13 mouse cellular contexts compared by ENCODE assay signal in genomic region chr1:155759167-155759566, GRCm38 (mm10). TPM values are rescaled to one million over a fixed set of nuclear protein-coding genes. Genes with fewer than 3 reads are reported as not detected.
A peak's percentile ranks its signal among the peaks of the same experiment; 100 is the strongest.
DNase-seq lines count a peak whose midpoint lies in the region; ATAC-seq lines count a peak whose summit lies in the region.
"Had no signal": no experiment of that assay in that cellular context is flagged by ENCODE, and none has a peak within 500 bp of the region (broad histone marks: within the 10 kb centered on the region; RNA-seq: fewer than 3 reads in every experiment).

No protein-coding gene starts in this region.

- no peaks in the 10 kb centered on the region for H3K4me1 ChIP-seq in neural tube, embryonic 15.5 days
- H3K4me1 ChIP-seq in heart, embryonic 12.5 days (replicated peaks): peaks cover 4% of the 10 kb centered on the region; the same call in 1 of the 2 replicates

- no peak overlapping the region for H3K4me2 ChIP-seq in neural tube, embryonic 15.5 days
- no peak overlapping the region for H3K4me2 ChIP-seq in heart, embryonic 12.5 days

- no peak overlapping the region for H3K9ac ChIP-seq in neural tube, embryonic 15.5 days (replicated peaks)
- H3K9ac ChIP-seq in heart, embryonic 12.5 days: no peak overlapping the region

- 28% methylated on average over 12 of the region's 12 CpGs for WGBS in neural tube, embryonic 15.5 days
- 64% methylated on average over 12 of the region's 12 CpGs for WGBS in heart, embryonic 12.5 days

- no peaks in the 10 kb centered on the region for H3K36me3 ChIP-seq in neural tube, embryonic 15.5 days
- no peaks in the 10 kb centered on the region for H3K36me3 ChIP-seq in heart, embryonic 12.5 days

- no peak overlapping the region for H3K4me3 ChIP-seq in neural tube, embryonic 15.5 days (replicated peaks)
- H3K4me3 ChIP-seq in heart, embryonic 12.5 days: no peak overlapping the region

- peak; percentile 64 for DNase-seq in gastrocnemius, adult 18-20 months (ENCODE audit: low spot score)
- no peak for DNase-seq in gastrocnemius, postnatal 14 days
- DNase-seq in forelimb bud, embryonic 11.5 days (ENCODE audit: low read depth, low spot score): peak; percentile 9
- DNase-seq in mesoderm, embryonic 11.5 days (ENCODE audit: low read depth, low spot score): peak; percentile 84
- DNase-seq in ovary, adult 18-20 months (ENCODE audit: low spot score): no peak
- no peak for DNase-seq in spleen, adult 18-20 months
- DNase-seq: heart, adult 18-20 months; kidney, postnatal 25 days had no signal

- H3K27ac ChIP-seq in neural tube, embryonic 15.5 days (replicated peaks): no peak overlapping the region
- no peak overlapping the region for H3K27ac ChIP-seq in heart, embryonic 12.5 days (ENCODE audit: poor library complexity, severe bottlenecking)
- H3K27ac ChIP-seq: stomach, postnatal 0 days had no signal

- peak; percentile 66 for ATAC-seq in neural tube, embryonic 15.5 days (ENCODE audit: low FRiP score)
- ATAC-seq in heart, embryonic 12.5 days (ENCODE audit: insufficient number of reproducible peaks, low FRiP score): no peak

- H3K27me3 ChIP-seq in neural tube, embryonic 15.5 days (replicated peaks): peaks cover 39% of the 10 kb centered on the region
- peaks cover 6% of the 10 kb centered on the region; the same call in 1 of the 2 replicates for H3K27me3 ChIP-seq in heart, embryonic 12.5 days (replicated peaks)

- no peaks in the 10 kb centered on the region for H3K9me3 ChIP-seq in neural tube, embryonic 15.5 days (replicated peaks)
- no peaks in the 10 kb centered on the region for H3K9me3 ChIP-seq in heart, embryonic 12.5 days (replicated peaks)

- intact Hi-C loops in gastrocnemius, postnatal 14 days (cut with DNase I; ENCODE audit: low total_unique reads): no loop called here

RNA-seq across cellular contexts. Expression of gene Lhx4, which starts 7.7 kb away (rescaled TPM):
- not detected for total RNA-seq in gastrocnemius, adult 18-20 months (2021)
- total RNA-seq in gastrocnemius, postnatal 14 days (2021): not detected
- polyA plus RNA-seq in neural tube, embryonic 15.5 days (2015; fragmentation: Nextera tagmentation; extraction: Ambion mirVana): 3.5 and 5.0 TPM in 2 replicates
- polyA plus RNA-seq in heart, embryonic 12.5 days (2016; fragmentation: Nextera tagmentation; extraction: Ambion mirVana): not detected in 2 replicates
- total RNA-seq: heart, adult 18-20 months; left cerebral cortex, postnatal 14 days had no signal
- polyA plus RNA-seq: liver, embryonic 16.5 days had no signal

RNA-seq across cellular contexts. Expression of gene Qsox1, which starts 53.5 kb away (rescaled TPM):
- 10 to 100 TPM; 20.6 to 24.2 TPM for total RNA-seq in gastrocnemius, adult 18-20 months (2021)
- total RNA-seq in gastrocnemius, postnatal 14 days (2021): 10 to 100 TPM; 32.3 to 33.3 TPM
- polyA plus RNA-seq in neural tube, embryonic 15.5 days (2015; fragmentation: Nextera tagmentation; extraction: Ambion mirVana): 20.4 and 22.7 TPM in 2 replicates
- 27.0 and 27.2 TPM in 2 replicates for polyA plus RNA-seq in heart, embryonic 12.5 days (2016; fragmentation: Nextera tagmentation; extraction: Ambion mirVana)

Comparison
In these comparisons a context has a peak if more than half of its experiments do, and no peak if none do; other contexts are left out.
1. DNase-seq: peak in gastrocnemius, adult 18-20 months (single experiment), forelimb bud, embryonic 11.5 days (single experiment) and mesoderm, embryonic 11.5 days (single experiment); none in gastrocnemius, postnatal 14 days (single experiment), ovary, adult 18-20 months (single experiment) and spleen, adult 18-20 months (0 of 2).